Mouse (Mus musculus) liver, embryonic 13.5 days (tissue): ENCODE measurements around the gene Zdhhc16. TPM values are rescaled to one million over a fixed set of nuclear protein-coding genes. Genes with fewer than 3 reads are reported as not detected.
A peak's percentile ranks its signal among the peaks of the same experiment; 100 is the strongest.

Experiments used
- ATAC-seq: fragments of 200-750 bp; cut with Nextera tagmentation; 2 replicates; pipeline ENCODE4 v1.8.0; 2017; ENCODE audit warnings: low read depth, mild to moderate bottlenecking, moderate number of reproducible peaks, moderate library complexity
- DNase-seq: peaks from one replicate; pipeline ENCODE4 v3.0.0; 2022
- H3K27ac ChIP-seq: fragments of 300-500 bp; sonication (generic); 2 replicates; pipeline ENCODE4 v1.5.1; 2015; ENCODE audit warnings: moderate library complexity, mild to moderate bottlenecking, inconsistent platforms
- H3K27me3 ChIP-seq: fragments of 300-500 bp; sonication (generic); 2 replicates; pipeline ENCODE4 v1.6.1; 2015; ENCODE audit warnings: mild to moderate bottlenecking, inconsistent platforms
- H3K36me3 ChIP-seq: fragments of 300-500 bp; sonication (generic); 2 replicates; pipeline ENCODE4 v1.6.1; 2015; ENCODE audit warnings: mild to moderate bottlenecking, inconsistent platforms
- H3K4me1 ChIP-seq: fragments of 300-500 bp; sonication (generic); replicated peaks from 2 replicates; pipeline ENCODE4 v1.6.1; 2015; ENCODE audit warnings: inconsistent platforms
- H3K4me2 ChIP-seq: fragments of 300-500 bp; sonication (generic); 2 replicates; pipeline ENCODE4 v1.6.1; 2015; ENCODE audit warnings: inconsistent platforms, mild to moderate bottlenecking, moderate library complexity
- H3K4me3 ChIP-seq: fragments of 300-500 bp; sonication (generic); replicated peaks from 2 replicates; pipeline ENCODE4 v1.5.1; 2015; ENCODE audit warnings: mild to moderate bottlenecking, inconsistent platforms
- H3K9ac ChIP-seq: fragments of 300-500 bp; sonication (generic); 2 replicates; pipeline ENCODE4 v1.6.1; 2015; ENCODE audit warnings: mild to moderate bottlenecking, inconsistent platforms
- H3K9me3 ChIP-seq: fragments of 300-500 bp; sonication (generic); replicated peaks from 2 replicates; pipeline ENCODE4 v1.6.1; 2016; ENCODE audit warnings: inconsistent platforms
- WGBS: fragments of 180-500 bp; shearing (Covaris S2); methylation state at CpG from one replicate; pipeline ENCODE4 v1.1.7; 2015; ENCODE audit not compliant: insufficient replicate concordance; 5-methylcytosine and 5-hydroxymethylcytosine counted together
- polyA plus RNA-seq: library from polyadenylated mRNA; unstranded; fragments of >200 nt; fragmentation: Nextera tagmentation; extraction: Ambion mirVana; gene quantifications from 2 replicates; pipeline ENCODE4 v1.2.1, GENCODE M21; 2015

Zdhhc16 gene
- polyA plus RNA-seq, 1 experiment from 2014 or later = 44.1 TPM

DNA sequence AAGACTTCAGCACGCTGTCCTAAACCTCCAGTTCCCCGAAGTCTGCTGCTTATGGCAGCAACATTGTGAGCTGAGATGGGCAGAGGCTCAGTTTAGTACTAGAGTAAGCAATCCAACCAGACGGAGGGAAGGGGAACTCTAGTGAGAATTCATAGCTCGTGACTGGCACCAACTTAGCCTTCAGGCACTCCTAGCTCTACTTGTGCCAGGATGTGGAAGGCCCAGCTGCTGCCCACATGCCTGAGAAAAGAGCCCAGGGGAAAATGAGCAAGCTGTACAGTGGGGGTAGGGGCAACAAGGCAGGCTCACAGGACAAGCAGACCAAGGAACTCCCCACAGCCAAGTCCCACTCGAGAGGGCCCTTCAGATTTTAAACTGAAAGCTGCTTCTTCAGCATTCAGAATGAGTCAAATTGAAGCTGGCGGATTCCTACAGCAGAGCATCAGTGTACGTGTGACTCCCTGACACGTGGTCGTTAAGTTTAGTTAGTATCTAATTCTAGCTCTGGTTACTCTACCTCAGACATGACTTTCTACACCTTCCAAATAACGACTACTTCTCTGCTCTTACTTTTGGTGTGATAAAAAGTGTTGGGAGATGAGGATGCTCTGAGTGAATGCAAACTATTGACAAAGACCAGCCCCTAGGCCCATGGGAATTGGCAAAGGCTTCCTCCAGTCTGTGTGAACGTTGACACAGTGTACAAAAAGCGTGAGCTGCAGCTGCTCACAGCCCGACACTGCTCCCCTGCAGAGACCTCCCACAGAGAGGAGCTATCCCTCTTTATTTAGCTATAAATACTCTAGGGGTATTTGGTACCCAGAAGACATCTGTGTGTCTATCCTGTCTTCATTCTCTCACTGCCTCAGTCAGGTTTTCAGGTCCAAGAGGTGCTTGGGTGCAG, 40.9 kb downstream of the Zdhhc16 start:
- no peaks in the 10 kb centered on the region for H3K27me3 ChIP-seq
- no peak overlapping the region for H3K4me3 ChIP-seq
- DNase-seq (no peak), ATAC-seq (no peak)
- H3K36me3 ChIP-seq = peaks cover 23% of the 10 kb centered on the region
- H3K27ac ChIP-seq = no peak overlapping the region
- no peak overlapping the region for H3K4me2 ChIP-seq
- H3K4me1 ChIP-seq = peaks cover 14% of the 10 kb centered on the region
- no peaks in the 10 kb centered on the region for H3K9me3 ChIP-seq
- H3K9ac ChIP-seq = no peak overlapping the region
- 78% methylated on average over 13 of the region's 13 CpGs for WGBS

DNA sequence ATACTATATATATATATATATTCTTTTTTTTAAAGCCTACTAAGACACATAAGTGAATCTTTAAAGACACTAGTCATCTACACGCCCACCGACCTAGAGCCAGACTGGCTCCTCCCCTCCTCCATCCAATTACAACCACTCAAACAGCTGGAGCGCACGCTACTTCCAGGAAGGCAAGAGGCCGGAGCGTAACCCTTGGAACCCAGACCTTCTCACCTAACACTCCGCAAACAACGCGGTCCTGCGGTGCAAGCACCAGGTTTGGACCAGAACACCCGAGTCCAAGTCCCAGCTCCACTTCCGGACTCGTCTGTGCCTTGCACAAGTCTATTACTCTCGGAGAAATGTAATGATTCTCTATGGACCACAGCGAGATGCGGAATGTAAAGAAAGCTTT, 47.1 kb downstream of the Zdhhc16 start:
- WGBS = under 1% methylated on average over 16 of the region's 16 CpGs
- Histone ChIP-seq H3K36me3 (0 out of 2 replicates have a peak, but pooled peaks cover 7% of the 10 kb centered on the region), H3K27me3 (peaks cover 37% of the 10 kb centered on the region), H3K4me3 (peak overlapping the region; percentile 85), H3K4me1 (peaks cover 45% of the 10 kb centered on the region), H3K4me2 (peak overlapping the region; percentile 96), H3K27ac (peak overlapping the region; percentile 86), H3K9me3 (no peaks in the 10 kb centered on the region), H3K9ac (peak overlapping the region; percentile 82)
- ATAC-seq = no peak
- no peak for DNase-seq

DNA sequence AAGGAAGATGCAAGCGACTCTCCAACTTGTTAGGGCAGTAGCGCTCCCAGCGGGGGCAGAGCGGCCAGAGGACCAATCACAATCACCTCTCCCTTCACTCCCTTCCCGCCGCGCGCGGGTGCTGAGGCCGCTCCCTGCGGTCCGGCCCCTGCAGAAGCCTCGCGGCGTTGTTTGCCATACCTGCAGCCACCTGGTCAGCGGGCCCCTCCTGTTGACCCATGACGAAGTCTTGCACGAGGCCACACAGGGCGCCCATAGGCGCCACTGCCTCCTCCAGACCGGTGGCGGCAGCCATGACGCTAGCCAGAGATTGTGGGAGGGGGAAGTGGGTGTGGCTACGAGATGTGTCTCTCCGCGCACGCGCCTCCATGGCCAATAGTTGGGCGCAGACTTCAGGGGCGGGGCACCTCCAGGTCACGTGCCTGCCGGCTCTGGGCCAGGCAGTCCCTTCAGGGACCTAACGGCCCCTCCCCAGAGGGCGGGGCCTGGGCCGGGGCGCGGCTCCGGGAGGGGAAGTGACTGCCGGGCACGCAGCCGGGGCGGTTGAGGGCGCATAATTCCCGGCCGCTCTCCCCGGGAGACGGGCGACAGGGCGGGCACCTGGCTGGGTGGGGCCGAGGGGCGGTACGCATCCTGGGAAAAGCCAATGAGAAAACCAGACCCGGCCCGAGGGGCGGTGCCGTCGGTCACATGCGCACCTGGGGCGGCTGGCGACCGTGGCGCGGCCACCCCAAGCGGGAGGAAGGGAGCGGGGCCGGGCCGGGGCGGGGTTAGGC, 47.7 kb downstream of the Zdhhc16 start, which contains the start of gene Mms19:
Gene Mms19 (minus strand): TSS at position 339 of the 776 bp plus-strand sequence.
- Histone ChIP-seq H3K4me3 (peak within 1 kb of the TSS; percentile 85), H3K4me2 (peak within 1 kb of the TSS; percentile 96), H3K4me1 (peaks cover 45% of the 10 kb centered on the region), H3K27ac (peak within 1 kb of the TSS; percentile 86), H3K9ac (peak within 1 kb of the TSS; percentile 82), H3K36me3 (0 out of 2 replicates have a peak, but pooled peaks cover 3% of the 10 kb centered on the region), H3K27me3 (peaks cover 37% of the 10 kb centered on the region), H3K9me3 (no peaks in the 10 kb centered on the region)
- peak; percentile 100 for DNase-seq
- peak; percentile 93 for ATAC-seq
- WGBS = under 1% methylated on average over 62 of the region's 68 CpGs

DNA sequence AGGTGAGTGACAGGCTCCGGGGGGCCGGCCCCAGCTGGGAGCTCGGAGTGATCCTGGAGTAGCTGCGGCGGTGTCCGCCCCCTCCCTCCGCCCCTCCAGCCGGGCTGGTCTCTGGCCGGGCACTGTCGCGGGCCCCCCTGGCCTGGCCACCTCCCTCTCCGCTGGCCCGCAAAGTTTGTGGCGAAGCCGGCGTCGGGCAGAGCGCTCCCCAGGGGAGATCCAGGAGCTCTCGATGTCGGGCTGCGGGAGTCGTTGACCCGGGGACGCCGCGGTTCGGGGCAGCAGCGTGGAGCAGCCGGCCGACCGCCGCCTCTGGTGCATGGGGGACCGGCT, 48.3 kb downstream of the Zdhhc16 start, which contains the start of gene Ubtd1:
Gene Ubtd1 (plus strand): TSS at position 169 of the 333 bp plus-strand sequence.
- no peak for DNase-seq
- H3K4me3 ChIP-seq = peak within 1 kb of the TSS; percentile 85
- peak within 1 kb of the TSS; percentile 86 for H3K27ac ChIP-seq
- no peak for ATAC-seq
- H3K9ac ChIP-seq = peak within 1 kb of the TSS; percentile 82
- peaks cover 37% of the 10 kb centered on the region for H3K27me3 ChIP-seq
- peak within 1 kb of the TSS; percentile 96 for H3K4me2 ChIP-seq
- under 1% methylated on average over 33 of the region's 33 CpGs for WGBS
- 0 out of 2 replicates have a peak, but pooled peaks cover 3% of the 10 kb centered on the region for H3K36me3 ChIP-seq
- H3K4me1 ChIP-seq = peaks cover 45% of the 10 kb centered on the region
- H3K9me3 ChIP-seq = no peaks in the 10 kb centered on the region

DNA sequence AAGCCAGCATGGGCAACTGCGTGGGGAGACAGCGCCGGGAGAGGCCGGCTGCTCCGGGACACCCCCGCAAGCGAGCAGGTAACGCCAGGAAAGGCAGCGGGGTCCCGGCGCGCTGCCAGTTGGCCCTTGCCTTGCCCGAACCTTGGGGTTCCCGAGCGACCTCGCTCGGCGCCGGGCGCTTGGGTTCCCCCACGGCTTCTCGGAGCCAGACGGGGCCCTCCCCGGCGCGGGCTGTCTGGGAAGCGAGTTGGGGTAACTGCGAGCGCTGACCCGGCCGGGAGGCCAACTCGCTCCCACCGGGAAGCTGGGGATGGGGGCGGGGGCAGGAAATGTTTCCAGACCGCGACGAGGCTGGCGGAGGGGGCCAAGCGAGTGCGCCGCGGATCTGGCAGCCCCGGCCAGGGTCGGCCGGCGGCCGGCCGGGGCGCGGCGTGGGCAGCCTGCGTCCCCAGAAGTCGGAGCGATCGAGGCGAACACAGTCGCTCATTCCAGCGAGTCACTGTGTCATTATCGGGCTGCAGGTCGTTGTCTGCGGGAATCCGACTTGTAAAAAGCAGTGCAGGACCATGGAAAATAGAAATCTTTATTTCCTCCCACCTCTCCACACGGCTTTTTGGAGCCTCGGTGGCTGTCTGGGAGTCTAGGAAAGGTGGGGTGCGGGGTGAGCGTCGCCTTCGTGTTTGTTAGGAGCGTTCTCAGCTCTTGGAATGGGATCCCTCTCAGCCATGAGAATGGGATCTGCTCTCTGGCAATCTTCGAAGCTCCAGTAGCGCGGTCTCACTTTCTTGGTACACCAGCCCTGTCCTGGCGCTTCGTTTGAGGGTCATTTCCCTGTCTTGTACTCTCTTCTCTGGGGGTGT, 48.9 kb downstream of the Zdhhc16 start:
- Histone ChIP-seq H3K9ac (peak overlapping the region; percentile 78), H3K27me3 (peaks cover 37% of the 10 kb centered on the region), H3K9me3 (no peaks in the 10 kb centered on the region), H3K4me1 (peaks cover 45% of the 10 kb centered on the region), H3K4me3 (peak overlapping the region; percentile 85), H3K36me3 (0 out of 2 replicates have a peak, but pooled peaks cover 3% of the 10 kb centered on the region), H3K4me2 (peak overlapping the region; percentile 96), H3K27ac (peak overlapping the region; percentile 86)
- ATAC-seq (no peak), DNase-seq (no peak)
- WGBS = under 1% methylated on average over 74 of the region's 74 CpGs

DNA sequence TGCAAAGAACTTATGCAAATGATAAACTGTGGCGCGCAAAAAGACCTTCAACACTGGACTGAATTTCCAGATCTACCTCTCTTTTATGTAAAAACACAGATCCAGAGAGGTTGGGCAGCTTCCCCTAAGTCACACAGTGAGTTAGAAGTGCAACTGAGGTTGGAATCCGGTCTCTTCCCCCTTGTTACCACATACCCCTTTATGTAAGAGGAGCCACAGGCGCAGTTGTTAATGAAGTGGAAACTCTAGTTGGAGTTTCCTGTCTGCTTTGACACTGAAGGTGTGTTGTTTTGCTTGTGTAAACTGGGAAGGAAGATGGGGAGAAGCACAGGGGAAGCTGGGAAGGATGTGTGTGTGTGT, 49.5 kb downstream of the Zdhhc16 start:
- DNase-seq = no peak
- no peak overlapping the region; the same call in none of the 2 replicates for H3K27ac ChIP-seq

DNA sequence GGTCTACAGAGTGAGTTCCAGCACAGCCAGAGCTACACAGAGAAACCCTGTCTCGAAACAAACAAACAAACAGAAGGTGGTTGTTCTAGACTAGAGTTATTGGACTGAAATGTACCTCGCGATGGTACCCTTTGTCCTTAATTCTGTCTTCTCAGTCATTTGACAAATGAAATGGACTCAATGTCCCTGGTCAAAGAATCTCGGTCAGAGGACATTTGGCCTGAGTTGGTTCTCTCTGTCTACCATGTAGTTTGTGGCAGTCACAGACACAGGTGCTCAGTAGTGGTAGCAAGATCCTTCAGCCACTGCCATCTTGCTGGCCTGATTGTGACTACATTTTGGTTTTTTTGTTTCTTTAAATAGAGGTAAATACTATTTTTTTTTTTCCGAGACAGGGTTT, 52.7 kb downstream of the Zdhhc16 start:
- no peak overlapping the region for H3K4me2 ChIP-seq
- DNase-seq (no peak), ATAC-seq (no peak)
- peaks cover 35% of the 10 kb centered on the region for H3K4me1 ChIP-seq
- no peak overlapping the region for H3K9ac ChIP-seq
- no peak overlapping the region for H3K4me3 ChIP-seq
- H3K27ac ChIP-seq = no peak overlapping the region
- WGBS = 72% methylated on average over 5 of the region's 5 CpGs
- no peaks in the 10 kb centered on the region for H3K36me3 ChIP-seq
- peaks cover 37% of the 10 kb centered on the region for H3K27me3 ChIP-seq
- H3K9me3 ChIP-seq = no peaks in the 10 kb centered on the region

More for the DNA sequence above, 49.5 kb downstream of the Zdhhc16 start:
- ATAC-seq = no peak
- Histone ChIP-seq H3K27me3 (peaks cover 37% of the 10 kb centered on the region), H3K36me3 (no peaks in the 10 kb centered on the region), H3K9me3 (no peaks in the 10 kb centered on the region), H3K9ac (peak overlapping the region; percentile 78; the same call in 1 of the 2 replicates), H3K4me2 (peak overlapping the region; percentile 96), H3K4me1 (peaks cover 41% of the 10 kb centered on the region), H3K4me3 (peak overlapping the region; percentile 85)
- 12% methylated on average over 4 of the region's 4 CpGs for WGBS

DNA sequence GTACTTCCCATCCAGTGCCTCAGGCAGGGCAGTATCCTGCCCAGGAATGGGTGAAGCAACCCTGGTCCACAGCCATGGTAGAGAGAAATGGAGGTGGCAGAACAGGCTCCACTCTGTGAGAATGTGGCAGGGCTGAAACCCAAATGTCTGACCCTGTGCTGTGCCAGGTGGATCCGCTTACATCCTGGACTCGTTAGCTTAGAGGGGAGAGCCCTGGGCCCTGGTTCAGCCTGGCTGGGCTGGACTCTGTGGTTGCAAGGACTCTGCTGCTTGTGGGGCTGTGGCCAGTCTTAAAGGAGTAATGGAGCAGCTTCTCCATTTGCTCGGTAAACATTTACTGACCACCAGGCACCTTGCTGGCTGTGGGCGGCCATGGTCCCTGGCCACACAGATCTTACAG, 53.9 kb downstream of the Zdhhc16 start:
- no peak for DNase-seq

DNA sequence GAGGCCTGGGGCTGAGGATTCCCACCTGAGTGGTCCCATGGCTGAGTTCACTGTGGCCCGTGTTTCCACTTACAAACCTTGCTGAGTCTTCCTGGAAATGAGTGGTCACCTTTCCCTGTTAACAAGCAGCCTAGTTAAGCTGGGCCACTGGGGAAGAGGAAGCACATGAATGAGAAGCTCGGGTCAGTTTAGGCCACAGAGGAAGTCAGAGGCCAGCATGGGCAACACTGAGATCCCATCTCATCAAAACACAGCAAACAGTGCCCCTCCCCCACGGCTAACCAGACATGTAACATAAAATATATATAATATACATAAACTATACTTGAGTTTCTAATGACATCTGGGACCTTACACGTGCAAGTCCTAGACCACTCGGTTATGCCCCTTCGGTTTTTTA, 56.5 kb downstream of the Zdhhc16 start:
- ATAC-seq = no peak
- no peak for DNase-seq
- Histone ChIP-seq H3K27ac (no peak overlapping the region), H3K9me3 (no peaks in the 10 kb centered on the region), H3K4me2 (no peak overlapping the region), H3K4me1 (peaks cover 28% of the 10 kb centered on the region), H3K36me3 (no peaks in the 10 kb centered on the region), H3K27me3 (peaks cover 4% of the 10 kb centered on the region; the same call in 1 of the 2 replicates), H3K4me3 (no peak overlapping the region), H3K9ac (no peak overlapping the region)
- 39% methylated on average over 6 of the region's 6 CpGs for WGBS

More for the DNA sequence above, 53.9 kb downstream of the Zdhhc16 start:
- Histone ChIP-seq H3K4me1 (peaks cover 34% of the 10 kb centered on the region), H3K4me2 (no peak overlapping the region), H3K27me3 (peaks cover 29% of the 10 kb centered on the region), H3K36me3 (no peaks in the 10 kb centered on the region), H3K9me3 (no peaks in the 10 kb centered on the region), H3K4me3 (no peak overlapping the region), H3K27ac (no peak overlapping the region), H3K9ac (no peak overlapping the region)
- WGBS = 71% methylated on average over 4 of the region's 4 CpGs
- no peak for ATAC-seq

DNA sequence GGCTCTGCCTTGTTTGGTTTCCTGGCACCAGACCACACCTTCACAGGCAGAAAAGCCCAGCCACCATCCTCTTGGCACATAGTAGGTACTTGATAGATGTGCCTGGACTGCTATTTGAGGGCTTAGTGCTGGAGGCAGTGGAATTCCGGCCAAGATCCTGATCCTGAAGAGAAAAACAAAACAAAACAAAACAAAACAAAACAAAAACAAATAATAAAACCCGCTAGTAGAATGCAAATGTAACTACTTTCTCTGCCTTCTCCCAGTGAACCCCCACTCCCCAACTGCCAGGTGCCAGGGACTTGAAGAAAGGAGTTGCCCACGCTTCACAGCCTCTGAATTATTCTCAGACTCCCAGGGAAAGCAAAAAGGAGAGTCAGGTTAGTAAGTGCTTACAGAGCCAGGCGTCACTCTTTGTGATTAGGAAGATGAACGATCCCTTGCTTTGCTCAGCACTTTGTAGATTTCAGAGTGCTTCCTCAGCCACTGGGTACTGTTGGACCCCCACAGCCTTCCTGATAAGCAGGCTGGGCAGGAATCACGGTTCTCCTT, 58.7 kb downstream of the Zdhhc16 start:
- Histone ChIP-seq H3K36me3 (no peaks in the 10 kb centered on the region), H3K4me2 (no peak overlapping the region), H3K4me1 (peaks cover 28% of the 10 kb centered on the region), H3K9me3 (no peaks in the 10 kb centered on the region), H3K27ac (no peak overlapping the region), H3K9ac (no peak overlapping the region), H3K27me3 (no peaks in the 10 kb centered on the region), H3K4me3 (no peak overlapping the region)
- 35% methylated on average over 6 of the region's 6 CpGs for WGBS
- ATAC-seq = no peak
- no peak for DNase-seq
